ENCODE assay signal across 8 mouse cellular contexts in the genomic region with DNA sequence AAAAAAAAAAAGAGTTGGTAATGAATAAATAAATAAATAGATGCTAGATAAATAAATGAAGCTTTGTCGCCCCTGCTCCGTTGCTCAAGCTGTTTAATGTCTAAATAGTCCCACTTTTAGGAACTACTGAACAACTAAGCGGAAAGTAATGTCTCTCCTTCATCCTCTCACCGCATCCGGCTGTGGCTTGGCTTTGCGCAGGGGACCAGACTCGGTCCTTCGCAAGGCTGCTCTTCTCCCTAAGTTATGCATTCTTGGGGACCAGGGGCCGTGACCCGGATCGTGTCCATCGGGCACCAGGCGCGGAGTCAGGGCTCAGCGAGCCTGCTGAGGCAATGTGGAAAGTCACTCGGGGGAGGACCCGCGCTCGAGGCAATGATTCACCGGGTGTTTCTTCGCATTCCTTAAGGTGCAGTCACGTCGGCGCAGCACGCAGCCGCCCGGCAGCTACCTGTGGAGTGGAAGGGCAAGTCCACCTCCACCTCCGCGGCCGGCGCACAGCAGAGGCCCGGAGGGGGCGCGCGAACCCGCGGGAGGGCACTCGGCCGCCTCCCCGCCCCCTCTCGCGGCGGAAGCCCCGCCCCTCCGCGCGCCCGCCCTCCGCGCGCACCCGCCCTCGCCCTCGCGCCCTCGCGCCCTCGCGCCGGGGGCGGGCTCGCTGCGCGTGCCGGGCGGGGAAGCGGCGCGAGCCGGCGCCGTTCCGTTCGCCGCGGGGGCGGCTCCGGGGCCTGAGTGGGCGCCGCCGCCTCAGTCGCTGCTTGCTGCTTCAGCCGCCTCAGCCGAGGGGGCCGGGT. TPM values are rescaled to one million over a fixed set of nuclear protein-coding genes. Genes with fewer than 3 reads are reported as not detected.
A peak's percentile ranks its signal among the peaks of the same experiment; 100 is the strongest.
DNase-seq lines count a peak whose midpoint lies in the region; ATAC-seq and TF ChIP-seq lines count a peak whose summit lies in the region.

A gene (plus strand): TSS at position 595 of the 794 bp plus-strand sequence.

- H3K9me3 ChIP-seq in embryonic facial prominence, embryonic 13.5 days: no peaks in the 10 kb centered on the region
- H3K9me3 ChIP-seq in limb, embryonic 15.5 days: no peaks in the 10 kb centered on the region
- H3K9me3 ChIP-seq in midbrain, postnatal 0 days (ENCODE audit: low read length): no peaks in the 10 kb centered on the region

- peak within 1 kb of the TSS; percentile 79 for H3K4me2 ChIP-seq in embryonic facial prominence, embryonic 13.5 days
- H3K4me2 ChIP-seq in limb, embryonic 15.5 days: peak within 1 kb of the TSS; percentile 77
- H3K4me2 ChIP-seq in midbrain, postnatal 0 days (ENCODE audit: low read depth, low read length, poor library complexity, severe bottlenecking): peak within 1 kb of the TSS; percentile 83

- H3K79me2 ChIP-seq in heart, adult 2 months (replicated peaks; ENCODE audit: control insufficient read depth, insufficient read depth, low read length): no peaks in the 10 kb centered on the region

- no peaks in the 10 kb centered on the region for H3K36me3 ChIP-seq in embryonic facial prominence, embryonic 13.5 days
- H3K36me3 ChIP-seq in heart, adult 2 months (ENCODE audit: control insufficient read depth, insufficient read depth, low read length): no peaks in the 10 kb centered on the region
- no peaks in the 10 kb centered on the region for H3K36me3 ChIP-seq in limb, embryonic 15.5 days
- H3K36me3 ChIP-seq in midbrain, postnatal 0 days (ENCODE audit: insufficient read depth, low read length): no peaks in the 10 kb centered on the region

- TF ChIP-seq POLR2A in heart, adult 2 months (IDR thresholded peaks at IDR 0.05; ENCODE audit: insufficient read depth, low read depth, low read length): no peak

- peak within 1 kb of the TSS; percentile 94 for H3K27ac ChIP-seq in embryonic facial prominence, embryonic 13.5 days
- H3K27ac ChIP-seq in heart, adult 2 months: peak within 1 kb of the TSS; percentile 64
- peak within 1 kb of the TSS; percentile 93 for H3K27ac ChIP-seq in limb, embryonic 15.5 days
- peak within 1 kb of the TSS; percentile 93 for H3K27ac ChIP-seq in midbrain, postnatal 0 days (ENCODE audit: low read depth, low read length)

- peak; percentile 43 for TF ChIP-seq CTCF in heart, adult 2 months (IDR thresholded peaks at IDR 0.05)
- no peak for TF ChIP-seq CTCF in midbrain, postnatal 0 days (IDR thresholded peaks at IDR 0.05)

- TF ChIP-seq EP300 in heart, adult 2 months (IDR thresholded peaks at IDR 0.05; ENCODE audit: insufficient read depth, low read depth, low read length): no peak

- no peaks in the 10 kb centered on the region for H3K27me3 ChIP-seq in embryonic facial prominence, embryonic 13.5 days
- no peaks in the 10 kb centered on the region for H3K27me3 ChIP-seq in heart, adult 2 months (ENCODE audit: control insufficient read depth, insufficient read depth, low read length)
- no peaks in the 10 kb centered on the region for H3K27me3 ChIP-seq in limb, embryonic 15.5 days
- no peaks in the 10 kb centered on the region for H3K27me3 ChIP-seq in midbrain, postnatal 0 days (ENCODE audit: insufficient read depth, low read length)

- peak; percentile 61 for DNase-seq in layer of hippocampus, adult 11-12 months (ENCODE audit: low spot score)
- DNase-seq in layer of hippocampus, adult 9-10 months (ENCODE audit: low spot score): no peak
- DNase-seq in heart, adult 2 months: peak; percentile 85
- peak; percentile 79 for DNase-seq in kidney, adult 8-10 months
- no peak for DNase-seq in midbrain, postnatal 0 days (ENCODE audit: low spot score)
- DNase-seq in spleen, postnatal 14 days (ENCODE audit: low spot score in 2 of 2): peak; percentile 55 to 68

- peak; percentile 73 for ATAC-seq in embryonic facial prominence, embryonic 13.5 days (ENCODE audit: insufficient number of reproducible peaks, insufficient read depth, low FRiP score, low TSS enrichment, low read depth)
- ATAC-seq in limb, embryonic 15.5 days (ENCODE audit: insufficient number of reproducible peaks, low FRiP score, low TSS enrichment, low read depth): peak; percentile 76
- ATAC-seq in midbrain, postnatal 0 days (ENCODE audit: low FRiP score): peak; percentile 84

- peaks cover 14% of the 10 kb centered on the region for H3K4me1 ChIP-seq in embryonic facial prominence, embryonic 13.5 days
- H3K4me1 ChIP-seq in heart, adult 2 months (ENCODE audit: control insufficient read depth, insufficient read depth, low read length): no peaks in the 10 kb centered on the region
- H3K4me1 ChIP-seq in limb, embryonic 15.5 days: peaks cover 15% of the 10 kb centered on the region
- H3K4me1 ChIP-seq in midbrain, postnatal 0 days (ENCODE audit: insufficient read depth, low read length): peaks cover 8% of the 10 kb centered on the region

- peak within 1 kb of the TSS; percentile 86 for H3K4me3 ChIP-seq in embryonic facial prominence, embryonic 13.5 days
- peak within 1 kb of the TSS; percentile 85 for H3K4me3 ChIP-seq in heart, adult 2 months
- peak within 1 kb of the TSS; percentile 91 for H3K4me3 ChIP-seq in limb, embryonic 15.5 days
- peak within 1 kb of the TSS; percentile 94 for H3K4me3 ChIP-seq in midbrain, postnatal 0 days (ENCODE audit: low read depth, low read length)

- 1% methylated on average over 58 of the region's 85 CpGs for WGBS in embryonic facial prominence, embryonic 13.5 days
- WGBS in heart, adult 2 months: 7% methylated on average over 79 of the region's 85 CpGs
- WGBS in limb, embryonic 15.5 days: 2% methylated on average over 60 of the region's 85 CpGs
- 2% methylated on average over 44 of the region's 85 CpGs for WGBS in midbrain, postnatal 0 days

- H3K9ac ChIP-seq in embryonic facial prominence, embryonic 13.5 days: peak within 1 kb of the TSS; percentile 96
- peak within 1 kb of the TSS; percentile 91 for H3K9ac ChIP-seq in heart, adult 2 months (ENCODE audit: low read depth, low read length)
- H3K9ac ChIP-seq in limb, embryonic 15.5 days: peak within 1 kb of the TSS; percentile 90
- peak within 1 kb of the TSS; percentile 95 for H3K9ac ChIP-seq in midbrain, postnatal 0 days (replicated peaks; ENCODE audit: low read length, poor library complexity, severe bottlenecking)

- intact Hi-C loops in heart, adult 2 months (cut with DNase I): loop anchor here (5.0 kb wide), 2 partner anchors 145 to 1335 kb away; a partner anchor contains a TSS

RNA-seq across cellular contexts. Expression of the gene that starts here (rescaled TPM):
- 45.3 and 49.6 TPM in 2 replicates for polyA plus RNA-seq in embryonic facial prominence, embryonic 13.5 days (2015; fragmentation: Nextera tagmentation; extraction: Ambion mirVana)
- 1 to 10 TPM; 6.0 to 7.1 TPM for total RNA-seq in heart, adult 2 months (2021)
- 6.9 and 8.0 TPM in 2 replicates for polyA plus RNA-seq in heart, adult 2 months (2012; rRNA removed)
- 24.5 and 28.6 TPM in 2 replicates for polyA plus RNA-seq in limb, embryonic 15.5 days (2015; fragmentation: Nextera tagmentation; extraction: Ambion mirVana)
- 57.3 and 58.1 TPM in 2 replicates for total RNA-seq in midbrain, postnatal 0 days (2014; rRNA removed)
- 51.5 and 52.0 TPM in 2 replicates for polyA plus RNA-seq in midbrain, postnatal 0 days (2015; fragmentation: Nextera tagmentation; extraction: Ambion mirVana)

Comparison
In these comparisons a context has a peak if more than half of its experiments do, and no peak if none do; other contexts are left out.
1. DNase-seq: peak in layer of hippocampus, adult 11-12 months (single experiment), heart, adult 2 months (2 of 2), kidney, adult 8-10 months (2 of 2) and spleen, postnatal 14 days (2 of 2); none in layer of hippocampus, adult 9-10 months (single experiment) and midbrain, postnatal 0 days (single experiment).
2. Peak in every context shown above with its lines, with median percentiles within 50 percentile points of each other: ATAC-seq, H3K27ac ChIP-seq, H3K4me2 ChIP-seq, H3K4me3 ChIP-seq and H3K9ac ChIP-seq.